Mouse (Mus musculus) CH12.LX (cell line): ENCODE measurements at regions not wholly inside any gene's neighbourhood (a gene's known extent, or its start where the extent isn't known, plus 50 kb on each side); places are given as distances from the start of the nearest gene placed in this dataset.

Experiments
- CTCF ChIP-seq, 2 experiments: IDR thresholded peaks in 1 of 2; conservative IDR thresholded peaks in 1 of 2; 2 replicates each; pipeline ENCODE4 v1.5.1; 2011 to 2012; ENCODE audit warnings: low read depth in 2 of 2, low read length in 2 of 2, improper control_type of control experiment in 1 of 2, inconsistent platforms in 1 of 2, mild to moderate bottlenecking in 1 of 2, moderate library complexity in 1 of 2
- EP300 ChIP-seq: IDR thresholded peaks from 2 replicates; pipeline ENCODE4 v1.6.1; 2011; ENCODE audit warnings: low read length, improper control_type of control experiment
- HCFC1 ChIP-seq: IDR thresholded peaks from 2 replicates; pipeline ENCODE4 v1.6.1; 2012; ENCODE audit warnings: low read depth, mild to moderate bottlenecking, inconsistent platforms, low read length, improper control_type of control experiment
- IRF4 ChIP-seq: IDR thresholded peaks from 2 replicates; pipeline ENCODE4 v1.6.1; 2014; ENCODE audit warnings: low read depth, mild to moderate bottlenecking, inconsistent platforms, low read length, improper control_type of control experiment
- MAFK ChIP-seq: IDR thresholded peaks from 2 replicates; pipeline ENCODE4 v1.6.1; 2011; ENCODE audit warnings: low read length, improper control_type of control experiment; ENCODE audit not compliant: insufficient replicate concordance
- NELFE ChIP-seq: IDR thresholded peaks from 2 replicates; pipeline ENCODE4 v1.6.1; 2011; ENCODE audit warnings: low read depth, low read length, improper control_type of control experiment
- UBTF ChIP-seq: IDR thresholded peaks from 2 replicates; pipeline ENCODE4 v1.6.1; 2012; ENCODE audit warnings: low read depth, mild to moderate bottlenecking, inconsistent platforms, low read length, improper control_type of control experiment, moderate library complexity

GRCm38 (mm10) chr6:31080691-31081090, 121.8 kb upstream of the Klf14 start:
- TF ChIP-seq CTCF (conservative IDR thresholded peaks at IDR 0.05 in 1 of 2, IDR thresholded peaks at IDR 0.05 in 1 of 2; ENCODE audit: low read depth in 2 of 2, low read length in 2 of 2) = no peak
- TF ChIP-seq MAFK = no peak
- TF ChIP-seq IRF4 = no peak
- TF ChIP-seq UBTF = no peak
- TF ChIP-seq EP300 = no peak
- TF ChIP-seq HCFC1 = no peak
- TF ChIP-seq NELFE = no peak
